Mouse (Mus musculus): ENCODE results near the gene Etl4.
A peak's percentile ranks its signal among the peaks of the same experiment; 100 is the strongest.
"Not testable (repeated sequence)": the region's sequence is repeated elsewhere in the genome, so short reads cannot be mapped to it uniquely, and the experiment has no call there.

Gene Etl4

GRCm38 (mm10) chr2:20336176-20336575 lies 426.6 kb downstream of the Etl4 start:
- no peak for DNase-seq

GRCm38 (mm10) chr2:20339016-20339734 lies 429.6 kb downstream of the Etl4 start:
- DNase-seq = no peak

- DNase-seq = peak; percentile 50
Measured at GRCm38 (mm10) chr2:20339919-20340318, 430.3 kb downstream of the Etl4 start.

GRCm38 (mm10) chr2:20346873-20347272 lies 437.3 kb downstream of the Etl4 start:
- no peak for DNase-seq

GRCm38 (mm10) chr2:20349268-20349667 lies 439.7 kb downstream of the Etl4 start:
- DNase-seq = no peak

- no peak for DNase-seq
Measured at GRCm38 (mm10) chr2:20352796-20353195, 443.2 kb downstream of the Etl4 start.

GRCm38 (mm10) chr2:20377026-20377425 lies 467.4 kb downstream of the Etl4 start:
- no peak for DNase-seq

- not testable (repeated sequence) for DNase-seq
Measured at GRCm38 (mm10) chr2:20380874-20381273, 471.3 kb downstream of the Etl4 start.

- no peak for DNase-seq
Measured at GRCm38 (mm10) chr2:20394083-20394482, 484.5 kb downstream of the Etl4 start.

GRCm38 (mm10) chr2:20396978-20397377 lies 487.4 kb downstream of the Etl4 start:
- no peak for DNase-seq

GRCm38 (mm10) chr2:20400556-20400955 lies 491.0 kb downstream of the Etl4 start:
- peak in 1 of 2 experiments; percentile 33 for DNase-seq

- no peak for DNase-seq
Measured at GRCm38 (mm10) chr2:20404395-20404794, 494.8 kb downstream of the Etl4 start.

- DNase-seq = no peak
Measured at GRCm38 (mm10) chr2:20407101-20407500, 497.5 kb downstream of the Etl4 start.

GRCm38 (mm10) chr2:20414856-20415255 lies 505.3 kb downstream of the Etl4 start:
- DNase-seq = no peak

- DNase-seq = peak; percentile 26 to 42
Measured at GRCm38 (mm10) chr2:20416934-20417614, 507.5 kb downstream of the Etl4 start.

GRCm38 (mm10) chr2:20417998-20418397 lies 508.4 kb downstream of the Etl4 start:
- DNase-seq = no peak

GRCm38 (mm10) chr2:20419975-20420374 lies 510.4 kb downstream of the Etl4 start:
- peak; percentile 44 to 45 for DNase-seq

GRCm38 (mm10) chr2:20422275-20422674 lies 512.7 kb downstream of the Etl4 start:
- DNase-seq = no peak

- peak in 1 of 2 experiments; percentile 7 for DNase-seq
Measured at GRCm38 (mm10) chr2:20433656-20434055, 524.1 kb downstream of the Etl4 start.

- DNase-seq = no peak
Measured at GRCm38 (mm10) chr2:20435530-20435929, 526.0 kb downstream of the Etl4 start.

- no peak for DNase-seq
Measured at GRCm38 (mm10) chr2:20442731-20443130, 533.2 kb downstream of the Etl4 start.

- DNase-seq = peak; percentile 35 to 51
Measured at GRCm38 (mm10) chr2:20443671-20444440, 534.3 kb downstream of the Etl4 start.

All from kidney, postnatal 25 days (tissue).